Mouse (Mus musculus) E14TG2a.4 (cell line): ENCODE results near the gene Gdpd3.
A peak's percentile ranks its signal among the peaks of the same experiment; 100 is the strongest.
"Not testable (repeated sequence)": the region's sequence is repeated elsewhere in the genome, so short reads cannot be mapped to it uniquely, and the experiment has no call there.

Experiments
- H3K27me3 ChIP-seq: 2 replicates; pipeline ENCODE4 v1.6.1; 2014; ENCODE audit warnings: low read length, control low read depth; ENCODE audit not compliant: insufficient read depth
- H3K36me3 ChIP-seq: 2 replicates; pipeline ENCODE4 v1.6.1; 2014; ENCODE audit warnings: low read length, control low read depth; ENCODE audit not compliant: insufficient read depth
- H3K4me1 ChIP-seq: replicated peaks from 2 replicates; pipeline ENCODE4 v1.6.1; 2014; ENCODE audit warnings: low read depth, low read length, control low read depth
- H3K4me3 ChIP-seq: replicated peaks from 2 replicates; pipeline ENCODE4 v1.5.1; 2014; ENCODE audit warnings: mild to moderate bottlenecking, low read length
- H3K9me3 ChIP-seq: 2 replicates; pipeline ENCODE4 v1.6.1; 2014; ENCODE audit warnings: low read length, control low read depth
- CTCF ChIP-seq: conservative IDR thresholded peaks from 2 replicates; pipeline ENCODE4 v1.5.1; 2014; ENCODE audit warnings: low read length
- NANOG ChIP-seq: IDR thresholded peaks from 2 replicates; pipeline ENCODE4 v1.6.1; 2014; ENCODE audit warnings: borderline replicate concordance, low read length, mixed read lengths
- POU5F1 ChIP-seq: IDR thresholded peaks from 2 replicates; pipeline ENCODE4 v1.6.1; 2014; ENCODE audit warnings: low read length, borderline replicate concordance

Gdpd3 gene

GRCm38 (mm10) chr7:126766201-126766600 lies at the start of gene Gdpd3:
Gene Gdpd3, plus strand, starts transcription at chr7:126766334.
- Histone ChIP-seq H3K9me3 (no peaks in the 10 kb centered on the region), H3K36me3 (peaks cover 94% of the 10 kb centered on the region), H3K4me1 (peaks cover 74% of the 10 kb centered on the region), H3K27me3 (no peaks in the 10 kb centered on the region), H3K4me3 (peak within 1 kb of the TSS; percentile 55)
- no peak for TF ChIP-seq NANOG
- no peak for TF ChIP-seq CTCF
- no peak for TF ChIP-seq POU5F1

- H3K27me3 ChIP-seq = no peaks in the 10 kb centered on the region
These were observed 48.6 kb upstream of the Gdpd3 start for GRCm38 (mm10) chr7:126717566-126717965.

DNA sequence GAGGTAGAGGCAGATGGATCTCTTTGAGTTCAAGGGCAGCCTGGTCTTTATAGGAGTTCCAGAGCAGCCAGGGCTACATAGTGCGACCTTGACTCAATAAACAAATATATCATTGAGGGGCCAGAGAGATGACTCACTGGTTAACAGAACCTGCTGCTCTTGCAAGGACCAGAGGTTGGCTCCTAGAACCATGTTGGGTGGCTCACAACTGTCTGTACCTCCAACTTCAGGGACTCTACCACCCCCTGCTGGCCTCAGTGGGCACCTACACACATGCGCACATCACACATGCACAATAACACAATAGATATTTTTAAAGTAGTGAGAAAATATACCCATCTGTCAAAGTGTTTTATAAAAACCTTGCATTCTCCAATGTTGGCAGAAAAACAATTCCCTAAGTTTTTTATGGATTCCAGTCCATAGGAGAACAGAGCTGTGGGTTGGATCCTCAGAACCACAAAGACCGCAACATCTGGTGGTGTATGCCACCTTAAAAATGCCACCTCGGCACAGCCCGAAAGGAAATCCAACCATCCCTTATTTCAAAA lies 47.3 kb upstream of the Gdpd3 start:
- no peak overlapping the region for H3K4me3 ChIP-seq
- H3K36me3 ChIP-seq = no peaks in the 10 kb centered on the region
- no peaks in the 10 kb centered on the region for H3K4me1 ChIP-seq
- TF ChIP-seq NANOG (no peak), CTCF (peak; percentile 82)
- H3K9me3 ChIP-seq = peaks cover 26% of the 10 kb centered on the region
- no peaks in the 10 kb centered on the region for H3K27me3 ChIP-seq

More at GRCm38 (mm10) chr7:126717566-126717965, 48.6 kb upstream of the Gdpd3 start:
- no peak for TF ChIP-seq NANOG
- no peak for TF ChIP-seq CTCF
- no peak for TF ChIP-seq POU5F1
- no peak overlapping the region for H3K4me3 ChIP-seq
- H3K9me3 ChIP-seq = peaks cover 13% of the 10 kb centered on the region
- H3K36me3 ChIP-seq = no peaks in the 10 kb centered on the region
- H3K4me1 ChIP-seq = no peaks in the 10 kb centered on the region

DNA sequence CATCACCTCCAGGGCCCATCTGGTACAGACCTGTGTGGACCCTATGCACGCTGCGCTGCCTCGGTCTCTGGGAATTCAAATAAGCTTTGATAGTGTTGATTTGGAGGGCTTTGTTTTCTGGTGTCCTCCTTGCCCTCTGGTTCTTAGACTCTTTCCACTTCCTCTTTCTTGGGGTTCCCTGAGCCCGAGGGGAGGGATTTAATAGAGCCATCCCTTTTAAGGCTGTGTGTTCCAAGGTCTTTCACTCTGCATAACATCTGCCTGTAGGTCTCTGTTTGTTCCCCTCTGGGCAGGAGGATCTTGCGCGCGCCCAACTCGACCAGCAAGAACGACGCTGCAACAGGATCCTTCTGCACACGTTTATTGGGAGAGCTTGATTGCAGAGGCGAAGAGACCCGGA lies 44.5 kb upstream of the Gdpd3 start:
- H3K4me3 ChIP-seq = no peak overlapping the region
- peaks cover 26% of the 10 kb centered on the region for H3K9me3 ChIP-seq
- TF ChIP-seq POU5F1 (no peak), CTCF (no peak)
- no peaks in the 10 kb centered on the region for H3K4me1 ChIP-seq
- H3K27me3 ChIP-seq = no peaks in the 10 kb centered on the region
- H3K36me3 ChIP-seq = no peaks in the 10 kb centered on the region

- TF ChIP-seq CTCF = no peak
- TF ChIP-seq POU5F1 = no peak
- Histone ChIP-seq H3K9me3 (peaks cover 26% of the 10 kb centered on the region), H3K4me1 (no peaks in the 10 kb centered on the region), H3K36me3 (no peaks in the 10 kb centered on the region), H3K4me3 (no peak overlapping the region), H3K27me3 (no peaks in the 10 kb centered on the region)
These were observed 41.1 kb upstream of the Gdpd3 start for GRCm38 (mm10) chr7:126725077-126725476.

DNA sequence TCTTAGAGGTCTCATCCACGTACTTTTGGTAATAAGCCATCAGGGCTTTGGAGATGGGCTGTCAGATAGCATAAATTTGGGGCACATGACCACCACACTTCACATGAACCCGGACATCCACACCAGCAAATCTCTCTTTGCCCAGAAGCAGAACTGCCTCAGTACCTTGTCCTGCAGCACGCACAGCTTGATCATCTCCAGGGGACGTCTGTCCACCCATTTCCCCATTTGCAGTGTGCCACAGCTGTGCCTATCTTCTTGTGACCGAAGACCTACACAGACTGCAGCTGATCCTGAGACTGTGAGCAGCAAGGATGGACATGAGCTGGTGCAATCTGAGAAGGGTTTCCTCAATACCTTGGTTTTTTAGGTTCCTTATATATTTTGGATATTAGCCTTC lies 40.5 kb upstream of the Gdpd3 start:
- H3K36me3 ChIP-seq = no peaks in the 10 kb centered on the region
- H3K4me3 ChIP-seq = no peak overlapping the region
- H3K9me3 ChIP-seq = peaks cover 26% of the 10 kb centered on the region
- H3K27me3 ChIP-seq = no peaks in the 10 kb centered on the region
- no peaks in the 10 kb centered on the region for H3K4me1 ChIP-seq
- TF ChIP-seq NANOG = no peak
- no peak for TF ChIP-seq CTCF
- no peak for TF ChIP-seq POU5F1

- H3K9me3 ChIP-seq, H3K4me3 ChIP-seq, H3K4me1 ChIP-seq, H3K27me3 ChIP-seq, H3K36me3 ChIP-seq: not testable (repeated sequence)
These were observed 35.8 kb upstream of the Gdpd3 start for GRCm38 (mm10) chr7:126730256-126730789.

DNA sequence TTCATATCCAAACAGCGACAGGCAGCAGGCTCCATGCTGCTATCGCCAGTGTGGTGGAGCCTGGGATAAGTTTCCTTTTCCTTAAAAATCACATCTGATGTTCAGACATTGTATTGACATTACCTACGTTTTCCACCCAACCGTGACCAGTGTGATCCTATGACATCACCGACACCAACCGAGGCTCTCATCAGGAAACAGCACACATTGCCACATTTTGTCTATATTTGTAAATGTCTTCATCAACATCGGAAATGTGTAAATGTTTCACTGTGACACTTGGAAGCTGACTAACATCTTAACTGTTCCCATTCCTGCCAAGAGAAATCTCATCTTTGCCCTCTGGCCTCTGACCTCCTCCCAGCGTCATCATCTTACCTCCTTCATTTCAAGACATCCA lies 30.0 kb upstream of the Gdpd3 start:
- H3K9me3 ChIP-seq = no peaks in the 10 kb centered on the region
- TF ChIP-seq NANOG (no peak), POU5F1 (no peak), CTCF (no peak)
- H3K4me3 ChIP-seq = no peak overlapping the region
- H3K36me3 ChIP-seq = no peaks in the 10 kb centered on the region
- peaks cover 27% of the 10 kb centered on the region for H3K4me1 ChIP-seq
- 0 out of 2 replicates have a peak, but pooled peaks cover 11% of the 10 kb centered on the region for H3K27me3 ChIP-seq

- Histone ChIP-seq H3K4me1 (peaks cover 35% of the 10 kb centered on the region), H3K4me3 (peak overlapping the region; percentile 43)
These were observed 26.6 kb upstream of the Gdpd3 start for GRCm38 (mm10) chr7:126739551-126739950.

More at GRCm38 (mm10) chr7:126739551-126739950, 26.6 kb upstream of the Gdpd3 start:
- TF ChIP-seq POU5F1 = no peak
- TF ChIP-seq NANOG = no peak
- no peak for TF ChIP-seq CTCF
- H3K27me3 ChIP-seq = 0 out of 2 replicates have a peak, but pooled peaks cover 11% of the 10 kb centered on the region
- no peaks in the 10 kb centered on the region for H3K36me3 ChIP-seq
- H3K9me3 ChIP-seq = no peaks in the 10 kb centered on the region
